Mouse (Mus musculus) liver, adult 2 months (tissue): ENCODE measurements around the gene Mis12. TPM values are rescaled to one million over a fixed set of nuclear protein-coding genes. Genes with fewer than 3 reads are reported as not detected.

Experiments used
- DNase-seq: peaks from one replicate; pipeline ENCODE4 v3.0.0-alpha.2; 2011; ENCODE audit warnings: low read depth, low spot score; ENCODE audit errors: extremely low read depth
- H3K27ac ChIP-seq: fragments of 200-500 bp; replicated peaks from 2 replicates; pipeline ENCODE4 v1.5.1; 2012; ENCODE audit warnings: low read depth, mild to moderate bottlenecking, control low read depth, inconsistent platforms, low read length; ENCODE audit not compliant: insufficient read depth
- H3K27me3 ChIP-seq: fragments of 200-500 bp; 2 replicates; pipeline ENCODE4 v1.6.1; 2012; ENCODE audit warnings: mild to moderate bottlenecking, moderate library complexity, low read length, inconsistent platforms; ENCODE audit not compliant: control insufficient read depth, insufficient read depth
- H3K36me3 ChIP-seq: fragments of 200-500 bp; 2 replicates; pipeline ENCODE4 v1.6.1; 2012; ENCODE audit warnings: low read length, inconsistent platforms; ENCODE audit not compliant: control insufficient read depth, insufficient read depth
- H3K4me1 ChIP-seq: fragments of 200-500 bp; 2 replicates; pipeline ENCODE4 v1.6.1; 2011; ENCODE audit warnings: low read length; ENCODE audit not compliant: control insufficient read depth, insufficient read depth
- H3K4me3 ChIP-seq: fragments of 200-500 bp; 2 replicates; pipeline ENCODE4 v1.5.1; 2011; ENCODE audit warnings: low read depth, mild to moderate bottlenecking, control low read depth, low read length, moderate library complexity; ENCODE audit not compliant: insufficient read depth
- H3K79me2 ChIP-seq: fragments of 200-500 bp; 2 replicates; pipeline ENCODE4 v1.6.1; 2012; ENCODE audit warnings: inconsistent platforms, mild to moderate bottlenecking, low read length, moderate library complexity; ENCODE audit not compliant: control insufficient read depth, insufficient read depth
- H3K9ac ChIP-seq: fragments of 200-500 bp; 2 replicates; pipeline ENCODE4 v1.6.1; 2012; ENCODE audit warnings: low read depth, mild to moderate bottlenecking, control low read depth, inconsistent platforms, low read length
- CTCF ChIP-seq: fragments of 200-500 bp; IDR thresholded peaks from 2 replicates; pipeline ENCODE4 v1.5.1; 2011; ENCODE audit warnings: low read depth, low read length, control low read depth
- POLR2A ChIP-seq: fragments of 200-500 bp; IDR thresholded peaks from 2 replicates; pipeline ENCODE4 v1.6.1; 2011; ENCODE audit warnings: low read length, control low read depth; ENCODE audit not compliant: insufficient read depth; ENCODE audit errors: extremely low read depth
- WGBS: fragments of 180-500 bp; shearing (Covaris S2); methylation state at CpG from one replicate; pipeline ENCODE4 v1.1.7; 2018; 5-methylcytosine and 5-hydroxymethylcytosine counted together
- polyA plus RNA-seq: library from polyadenylated mRNA; depleted of rRNA; stranded (reverse); fragments of >200 nt; gene quantifications from 2 replicates; pipeline ENCODE4 v1.2.3, GENCODE M21; 2012
- total RNA-seq: library from RNA; depleted of rRNA; stranded (reverse); fragments of >200 nt; gene quantifications from 2 replicates; pipeline ENCODE4 v1.2.3, GENCODE M21; 2014

Mis12 gene
- total and polyA plus RNA-seq, 2 experiments: 3.0 to 9.7 TPM

GRCm38 (mm10) chr11:71007026-71007425 lies 12.4 kb upstream of the Mis12 start:
- Histone ChIP-seq H3K4me1 (peaks cover 23% of the 10 kb centered on the region), H3K79me2 (peaks cover 7% of the 10 kb centered on the region; the same call in 1 of the 2 replicates), H3K9ac (no peak overlapping the region), H3K4me3 (no peak overlapping the region), H3K27me3 (no peaks in the 10 kb centered on the region), H3K36me3 (peaks cover 37% of the 10 kb centered on the region), H3K27ac (peak overlapping the region; percentile 67)
- TF ChIP-seq CTCF (no peak), POLR2A (no peak)
- peak; percentile 40 for DNase-seq
- 51% methylated on average over 6 of the region's 6 CpGs for WGBS

GRCm38 (mm10) chr11:71007831-71008230 lies 11.6 kb upstream of the Mis12 start:
- H3K36me3 ChIP-seq: peaks cover 38% of the 10 kb centered on the region

GRCm38 (mm10) chr11:71008321-71008720 lies 11.1 kb upstream of the Mis12 start:
- 14% methylated on average over 3 of the region's 3 CpGs for WGBS
- no peak overlapping the region for H3K27ac ChIP-seq
- peaks cover 18% of the 10 kb centered on the region for H3K4me1 ChIP-seq
- DNase-seq: peak; percentile 98
- H3K4me3 ChIP-seq: no peak overlapping the region
- H3K79me2 ChIP-seq: no peaks in the 10 kb centered on the region; the same call in 1 of the 2 replicates
- peaks cover 39% of the 10 kb centered on the region for H3K36me3 ChIP-seq
- TF ChIP-seq POLR2A: no peak
- TF ChIP-seq CTCF: no peak
- no peaks in the 10 kb centered on the region for H3K27me3 ChIP-seq
- no peak overlapping the region for H3K9ac ChIP-seq

More at GRCm38 (mm10) chr11:71007831-71008230, 11.6 kb upstream of the Mis12 start:
- peaks cover under 1% of the 10 kb centered on the region; the same call in 1 of the 2 replicates for H3K79me2 ChIP-seq
- peak; percentile 28 for DNase-seq
- TF ChIP-seq CTCF (no peak), POLR2A (no peak)
- H3K27me3 ChIP-seq: no peaks in the 10 kb centered on the region
- peaks cover 21% of the 10 kb centered on the region for H3K4me1 ChIP-seq
- 45% methylated on average over 7 of the region's 7 CpGs for WGBS
- peak overlapping the region; percentile 59; the same call in 1 of the 2 replicates for H3K27ac ChIP-seq
- no peak overlapping the region for H3K4me3 ChIP-seq
- no peak overlapping the region for H3K9ac ChIP-seq

- peak; percentile 100 for DNase-seq
- Histone ChIP-seq H3K9ac (no peak overlapping the region), H3K4me1 (peaks cover 44% of the 10 kb centered on the region), H3K27ac (peak overlapping the region; percentile 66), H3K27me3 (no peaks in the 10 kb centered on the region), H3K4me3 (no peak overlapping the region), H3K79me2 (peaks cover 7% of the 10 kb centered on the region; the same call in 1 of the 2 replicates), H3K36me3 (peaks cover 40% of the 10 kb centered on the region)
- 28% methylated on average over 7 of the region's 7 CpGs for WGBS
- peak; percentile 16; the same call in 1 of the 2 replicates for TF ChIP-seq CTCF
- no peak for TF ChIP-seq POLR2A
Measured at GRCm38 (mm10) chr11:71012743-71013142, 6.7 kb upstream of the Mis12 start.

- WGBS: 21% methylated on average over 1 of the region's 1 CpGs
- DNase-seq: peak; percentile 98
Measured at GRCm38 (mm10) chr11:71017051-71017450, 2.4 kb upstream of the Mis12 start.

GRCm38 (mm10) chr11:71018416-71019200 lies 803 bp upstream of the Mis12 start:
- peak; percentile 77 for DNase-seq
- peak overlapping the region; percentile 70 for H3K4me3 ChIP-seq
- H3K4me1 ChIP-seq: peaks cover 36% of the 10 kb centered on the region
- no peaks in the 10 kb centered on the region for H3K27me3 ChIP-seq
- peak overlapping the region; percentile 83 for H3K27ac ChIP-seq
- H3K9ac ChIP-seq: peak overlapping the region; percentile 84
- TF ChIP-seq POLR2A (no peak), CTCF (no peak)
- peaks cover 19% of the 10 kb centered on the region; the same call in 1 of the 2 replicates for H3K79me2 ChIP-seq
- peaks cover 6% of the 10 kb centered on the region for H3K36me3 ChIP-seq
- WGBS: under 1% methylated on average over 28 of the region's 28 CpGs

More at GRCm38 (mm10) chr11:71017051-71017450, 2.4 kb upstream of the Mis12 start:
- no peaks in the 10 kb centered on the region for H3K27me3 ChIP-seq
- H3K27ac ChIP-seq: peak overlapping the region; percentile 93
- H3K4me1 ChIP-seq: peaks cover 43% of the 10 kb centered on the region
- peak overlapping the region; percentile 71 for H3K9ac ChIP-seq
- peak overlapping the region; percentile 36 for H3K4me3 ChIP-seq
- no peak for TF ChIP-seq CTCF
- TF ChIP-seq POLR2A: no peak
- peaks cover 9% of the 10 kb centered on the region for H3K36me3 ChIP-seq
- H3K79me2 ChIP-seq: peaks cover 19% of the 10 kb centered on the region; the same call in 1 of the 2 replicates
